ENCODE assay signal across 18 mouse cellular contexts in genomic region chr7:70952318-70952959, GRCm38 (mm10).
DNase-seq lines count a peak whose midpoint lies in the region; ATAC-seq lines count a peak whose summit lies in the region.
"Had no signal": no experiment of that assay in that cellular context is flagged by ENCODE, and none has a peak within 500 bp of the region (broad histone marks: within the 10 kb centered on the region; RNA-seq: fewer than 3 reads in every experiment).

No protein-coding gene starts in this region.

- peak; percentile 36 to 40 for DNase-seq in cerebellum, postnatal 10 days
- DNase-seq in cerebellum, postnatal 4 days (ENCODE audit: low spot score in 2 of 2): no peak
- DNase-seq in hindbrain, embryonic 14.5 days (ENCODE audit: low spot score): peak; percentile 36
- DNase-seq in hindbrain, embryonic 11.5 days (ENCODE audit: low spot score): no peak
- DNase-seq in lung, postnatal 36 days: peak; percentile 2
- DNase-seq in lung, postnatal 4 days: no peak
- peak; percentile 11 for DNase-seq in fat pad, adult 2 months (ENCODE audit: extremely low read depth, low read depth, low spot score)
- DNase-seq in c-Kit-positive CD71-positive TER-119-positive erythroid progenitor cells, embryonic 14.5 days (ENCODE audit: low spot score): no peak
- DNase-seq: adrenal gland, postnatal 10 days; cerebellum, postnatal 36 days; kidney, adult 18-20 months; lung, adult 18-20 months; right cerebral cortex, postnatal 14 days had no signal

- H3K27me3 ChIP-seq in hindbrain, embryonic 14.5 days (ENCODE audit: control insufficient read depth, insufficient read depth, low read length): no peaks in the 10 kb centered on the region
- no peaks in the 10 kb centered on the region for H3K27me3 ChIP-seq in hindbrain, embryonic 11.5 days (ENCODE audit: control insufficient read depth, insufficient read depth, low read length)
- H3K27me3 ChIP-seq: limb, embryonic 15.5 days had no signal

- no peak overlapping the region for H3K4me3 ChIP-seq in hindbrain, embryonic 14.5 days (replicated peaks; ENCODE audit: low read length)
- H3K4me3 ChIP-seq in hindbrain, embryonic 11.5 days (ENCODE audit: low read depth, low read length): no peak overlapping the region
- H3K4me3 ChIP-seq: embryonic facial prominence, embryonic 13.5 days; layer of hippocampus, adult 2 months; left cerebral cortex, adult 2 months; limb, embryonic 15.5 days; midbrain, embryonic 12.5 days had no signal

- 0 out of 2 replicates have a peak, but pooled peaks cover 3% of the 10 kb centered on the region for H3K4me1 ChIP-seq in hindbrain, embryonic 14.5 days (replicated peaks; ENCODE audit: control insufficient read depth, insufficient read depth, low read length)
- no peaks in the 10 kb centered on the region for H3K4me1 ChIP-seq in hindbrain, embryonic 11.5 days (replicated peaks; ENCODE audit: control insufficient read depth, insufficient read depth, low read length)
- H3K4me1 ChIP-seq: embryonic facial prominence, embryonic 13.5 days; midbrain, embryonic 12.5 days had no signal

- no peaks in the 10 kb centered on the region for H3K9me3 ChIP-seq in hindbrain, embryonic 14.5 days (ENCODE audit: control insufficient read depth, low read length)
- no peaks in the 10 kb centered on the region for H3K9me3 ChIP-seq in hindbrain, embryonic 11.5 days (ENCODE audit: control insufficient read depth, low read length)
- H3K9me3 ChIP-seq: embryonic facial prominence, embryonic 13.5 days; limb, embryonic 15.5 days; midbrain, embryonic 12.5 days had no signal

- H3K4me2 ChIP-seq in hindbrain, embryonic 14.5 days (replicated peaks): no peak overlapping the region
- no peak overlapping the region for H3K4me2 ChIP-seq in hindbrain, embryonic 11.5 days (replicated peaks; ENCODE audit: low read depth, low read length)
- H3K4me2 ChIP-seq: embryonic facial prominence, embryonic 13.5 days; limb, embryonic 15.5 days; midbrain, embryonic 12.5 days had no signal

- 70% methylated on average over 4 of the region's 4 CpGs for WGBS in hindbrain, embryonic 14.5 days
- WGBS in hindbrain, embryonic 11.5 days: 85% methylated on average over 4 of the region's 4 CpGs

- H3K36me3 ChIP-seq in hindbrain, embryonic 14.5 days (replicated peaks; ENCODE audit: control insufficient read depth, insufficient read depth): no peaks in the 10 kb centered on the region
- H3K36me3 ChIP-seq in hindbrain, embryonic 11.5 days (ENCODE audit: control insufficient read depth, insufficient read depth, low read length): no peaks in the 10 kb centered on the region
- H3K36me3 ChIP-seq: embryonic facial prominence, embryonic 13.5 days; limb, embryonic 15.5 days; midbrain, embryonic 12.5 days had no signal

- no peak overlapping the region for H3K9ac ChIP-seq in hindbrain, embryonic 14.5 days
- no peak overlapping the region for H3K9ac ChIP-seq in hindbrain, embryonic 11.5 days (ENCODE audit: low read depth, low read length)
- H3K9ac ChIP-seq: embryonic facial prominence, embryonic 13.5 days; limb, embryonic 15.5 days; midbrain, embryonic 12.5 days had no signal

- H3K27ac ChIP-seq in hindbrain, embryonic 14.5 days: no peak overlapping the region
- H3K27ac ChIP-seq in hindbrain, embryonic 11.5 days (ENCODE audit: low read depth, low read length): no peak overlapping the region
- H3K27ac ChIP-seq: embryonic facial prominence, embryonic 13.5 days; layer of hippocampus, adult 2 months; left cerebral cortex, adult 2 months; limb, embryonic 15.5 days; midbrain, embryonic 12.5 days had no signal

- ATAC-seq in hindbrain, embryonic 14.5 days (ENCODE audit: low FRiP score): no peak
- no peak for ATAC-seq in hindbrain, embryonic 11.5 days (ENCODE audit: low FRiP score)

Comparison
In these comparisons a context has a peak if more than half of its experiments do, and no peak if none do; other contexts are left out.
1. DNase-seq: peak in cerebellum, postnatal 10 days (2 of 2), hindbrain, embryonic 14.5 days (single experiment), lung, postnatal 36 days (single experiment) and fat pad, adult 2 months (single experiment); none in cerebellum, postnatal 4 days (0 of 2), hindbrain, embryonic 11.5 days (single experiment), lung, postnatal 4 days (0 of 2) and c-Kit-positive CD71-positive TER-119-positive erythroid progenitor cells, embryonic 14.5 days (single experiment).